Mouse (Mus musculus): ENCODE results near the gene Dusp9. TPM values are rescaled to one million over a fixed set of nuclear protein-coding genes. Genes with fewer than 3 reads are reported as not detected.

Gene Dusp9
- 3.9 and 4.2 TPM in 2 replicates for polyA plus RNA-seq (2015; fragmentation: Nextera tagmentation; extraction: Ambion mirVana)

- H3K4me2 ChIP-seq (ENCODE audit: low read depth, low read length): peak within 1 kb of the TSS; percentile 63
- 0 out of 2 replicates have a peak, but pooled peaks cover 3% of the 10 kb centered on the region for H3K4me1 ChIP-seq (ENCODE audit: insufficient read depth)
- TF ChIP-seq CTCF (IDR thresholded peaks at IDR 0.05; ENCODE audit: low read depth) (no peak), EP300 (IDR thresholded peaks at IDR 0.05; ENCODE audit: low read depth) (no peak)
- no peak within 1 kb of the TSS for H3K9ac ChIP-seq (replicated peaks)
- WGBS (ENCODE audit: insufficient replicate concordance): 23% methylated on average over 25 of the region's 28 CpGs
- H3K9me3 ChIP-seq (ENCODE audit: low read length): no peaks in the 10 kb centered on the region
- H3K4me3 ChIP-seq (ENCODE audit: low read depth, low read length): peak within 1 kb of the TSS; percentile 36
- ATAC-seq: peak; percentile 83
- H3K27me3 ChIP-seq (ENCODE audit: insufficient read depth, low read length): peaks cover 37% of the 10 kb centered on the region
- no peaks in the 10 kb centered on the region for H3K36me3 ChIP-seq (replicated peaks; ENCODE audit: insufficient read depth, low read length)
- no peak within 1 kb of the TSS for H3K27ac ChIP-seq (ENCODE audit: low read depth)
- DNase-seq: peak; percentile 57
Measured at GRCm38 (mm10) chrX:73639255-73639675, at the start of gene Dusp9. Gene Dusp9, plus strand, starts transcription at chrX:73639419.

- Histone ChIP-seq H3K27me3 (ENCODE audit: insufficient read depth, low read length) (no peaks in the 10 kb centered on the region), H3K36me3 (replicated peaks; ENCODE audit: insufficient read depth, low read length) (no peaks in the 10 kb centered on the region), H3K9me3 (ENCODE audit: low read length) (no peaks in the 10 kb centered on the region), H3K9ac (replicated peaks) (no peak overlapping the region), H3K4me3 (ENCODE audit: low read depth, low read length) (no peak overlapping the region), H3K4me2 (ENCODE audit: low read depth, low read length) (no peak overlapping the region), H3K27ac (ENCODE audit: low read depth) (no peak overlapping the region), H3K4me1 (ENCODE audit: insufficient read depth) (peaks cover 4% of the 10 kb centered on the region; the same call in 1 of the 2 replicates)
- ATAC-seq (peak; percentile 74), DNase-seq (peak; percentile 29)
- peak; percentile 70 for TF ChIP-seq CTCF (IDR thresholded peaks at IDR 0.05; ENCODE audit: low read depth)
- TF ChIP-seq EP300 (IDR thresholded peaks at IDR 0.05; ENCODE audit: low read depth): no peak
- 18% methylated on average over 6 of the region's 6 CpGs for WGBS (ENCODE audit: insufficient replicate concordance)
Measured at GRCm38 (mm10) chrX:73593212-73593611, 46.0 kb upstream of the Dusp9 start.

DNA sequence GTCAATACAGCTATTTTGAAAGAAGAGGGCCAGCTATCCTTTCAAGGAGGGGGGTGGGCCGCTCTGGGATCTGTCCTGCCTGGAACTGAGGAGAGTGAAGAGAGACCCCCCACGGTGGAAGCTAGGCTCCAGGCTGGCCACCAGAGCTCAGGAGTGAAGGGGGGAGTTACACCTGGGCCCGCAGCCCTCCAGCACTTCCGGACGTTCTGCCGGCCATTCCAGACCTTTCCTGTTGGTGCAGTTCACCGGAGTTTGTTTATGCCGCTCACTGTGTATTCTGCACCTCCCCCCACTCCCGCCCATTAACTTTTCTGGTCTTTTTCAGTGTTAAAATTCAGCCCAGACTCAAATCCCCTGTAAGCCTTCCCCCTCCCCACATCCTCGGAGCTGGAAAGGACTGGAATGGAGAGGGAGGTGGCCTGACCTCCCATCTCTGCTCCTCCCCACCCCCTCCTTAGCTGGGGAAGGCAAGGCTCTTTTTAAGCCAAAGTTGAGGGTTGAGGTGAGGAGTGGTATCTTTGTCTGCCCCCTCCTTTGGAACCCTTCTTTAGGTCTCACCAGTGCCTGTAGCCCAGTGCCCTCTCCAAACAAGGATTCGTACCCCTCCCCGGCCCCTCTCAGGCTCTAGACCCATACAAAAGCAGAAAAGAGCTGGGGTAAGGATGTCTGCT is 44.6 kb upstream of the Dusp9 start:
- Histone ChIP-seq H3K9me3 (ENCODE audit: low read length) (no peaks in the 10 kb centered on the region), H3K9ac (replicated peaks) (no peak overlapping the region)
- peak; percentile 19 for DNase-seq

DNA sequence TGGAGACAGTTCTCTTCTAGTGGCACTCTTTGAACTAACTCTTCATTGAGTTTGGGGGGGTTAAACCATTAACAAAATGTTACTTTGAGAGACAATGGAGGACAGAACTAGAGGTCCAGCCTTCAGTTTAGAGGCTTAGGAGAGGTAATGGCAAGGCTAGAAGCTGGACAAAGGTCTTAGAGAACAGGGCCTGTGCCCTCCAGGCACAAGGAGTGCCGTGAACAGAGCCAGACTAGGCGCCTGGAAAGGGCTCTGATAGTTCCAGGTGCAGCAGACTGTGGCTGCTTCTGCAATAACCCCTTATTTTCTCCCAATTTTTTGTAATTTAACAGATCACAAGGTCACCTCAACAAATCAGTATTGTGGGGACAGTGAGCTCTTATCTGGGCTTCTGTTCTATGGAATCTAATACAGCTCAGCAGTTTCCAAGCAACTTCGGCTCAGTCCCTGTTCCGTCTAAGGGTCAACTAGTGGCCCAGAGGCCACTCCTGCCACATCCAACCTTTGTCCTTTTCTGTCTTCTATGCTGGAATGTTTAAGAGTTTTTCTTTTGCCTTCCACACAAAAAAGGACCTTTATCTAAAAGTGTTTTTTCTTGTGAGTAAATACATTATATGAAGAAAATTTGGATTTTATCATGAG is 43.8 kb upstream of the Dusp9 start:
- Histone ChIP-seq H3K36me3 (replicated peaks; ENCODE audit: insufficient read depth, low read length) (no peaks in the 10 kb centered on the region), H3K27me3 (ENCODE audit: insufficient read depth, low read length) (no peaks in the 10 kb centered on the region), H3K4me1 (ENCODE audit: insufficient read depth) (peaks cover 4% of the 10 kb centered on the region; the same call in 1 of the 2 replicates), H3K4me3 (ENCODE audit: low read depth, low read length) (no peak overlapping the region), H3K9ac (replicated peaks) (no peak overlapping the region), H3K4me2 (ENCODE audit: low read depth, low read length) (no peak overlapping the region), H3K9me3 (ENCODE audit: low read length) (no peaks in the 10 kb centered on the region), H3K27ac (ENCODE audit: low read depth) (0 out of 2 replicates have a peak overlapping the region, but pooled peaks have one; percentile 22)
- WGBS (ENCODE audit: insufficient replicate concordance): 68% methylated on average over 4 of the region's 4 CpGs
- DNase-seq (no peak), ATAC-seq (no peak)
- TF ChIP-seq EP300 (IDR thresholded peaks at IDR 0.05; ENCODE audit: low read depth) (no peak), CTCF (IDR thresholded peaks at IDR 0.05; ENCODE audit: low read depth) (no peak)

More for the DNA sequence above, 44.6 kb upstream of the Dusp9 start:
- peak overlapping the region; percentile 22; the same call in 1 of the 2 replicates for H3K27ac ChIP-seq (ENCODE audit: low read depth)
- no peaks in the 10 kb centered on the region for H3K27me3 ChIP-seq (ENCODE audit: insufficient read depth, low read length)
- TF ChIP-seq CTCF (IDR thresholded peaks at IDR 0.05; ENCODE audit: low read depth): no peak
- TF ChIP-seq EP300 (IDR thresholded peaks at IDR 0.05; ENCODE audit: low read depth): no peak
- H3K4me2 ChIP-seq (ENCODE audit: low read depth, low read length): no peak overlapping the region
- no peaks in the 10 kb centered on the region for H3K36me3 ChIP-seq (replicated peaks; ENCODE audit: insufficient read depth, low read length)
- WGBS (ENCODE audit: insufficient replicate concordance): 49% methylated on average over 12 of the region's 12 CpGs
- H3K4me1 ChIP-seq (ENCODE audit: insufficient read depth): peaks cover 4% of the 10 kb centered on the region; the same call in 1 of the 2 replicates
- peak; percentile 68; the same call in 1 of the 2 replicates for ATAC-seq
- H3K4me3 ChIP-seq (ENCODE audit: low read depth, low read length): no peak overlapping the region

DNA sequence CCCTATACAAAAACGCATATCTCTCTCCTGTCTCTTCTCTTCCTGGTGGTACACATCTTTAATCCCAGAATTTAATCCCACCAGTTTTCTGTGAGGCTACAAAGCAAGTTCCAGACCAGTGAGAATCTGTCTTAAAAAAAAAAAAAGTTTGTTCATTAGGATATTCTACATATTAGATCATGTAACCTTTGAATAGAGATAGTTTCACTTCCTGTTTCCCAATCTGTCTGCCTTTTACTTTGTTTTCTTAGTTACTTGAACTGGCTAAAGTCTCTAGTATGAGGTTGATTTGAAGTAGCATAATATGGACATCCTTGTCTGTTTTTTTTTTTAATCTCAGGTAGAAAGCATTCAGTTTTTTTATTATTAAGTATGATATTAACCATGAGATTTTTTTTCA is 37.8 kb upstream of the Dusp9 start:
- Histone ChIP-seq H3K9me3 (ENCODE audit: low read length) (no peaks in the 10 kb centered on the region), H3K4me2 (ENCODE audit: low read depth, low read length) (no peak overlapping the region), H3K27me3 (ENCODE audit: insufficient read depth, low read length) (no peaks in the 10 kb centered on the region), H3K4me3 (ENCODE audit: low read depth, low read length) (no peak overlapping the region), H3K4me1 (ENCODE audit: insufficient read depth) (no peaks in the 10 kb centered on the region), H3K36me3 (replicated peaks; ENCODE audit: insufficient read depth, low read length) (no peaks in the 10 kb centered on the region), H3K9ac (replicated peaks) (no peak overlapping the region), H3K27ac (ENCODE audit: low read depth) (no peak overlapping the region)
- ATAC-seq (no peak), DNase-seq (no peak)
- WGBS (ENCODE audit: insufficient replicate concordance): 70% methylated on average over 1 of the region's 1 CpGs
- TF ChIP-seq EP300 (IDR thresholded peaks at IDR 0.05; ENCODE audit: low read depth): no peak
- no peak for TF ChIP-seq CTCF (IDR thresholded peaks at IDR 0.05; ENCODE audit: low read depth)

DNA sequence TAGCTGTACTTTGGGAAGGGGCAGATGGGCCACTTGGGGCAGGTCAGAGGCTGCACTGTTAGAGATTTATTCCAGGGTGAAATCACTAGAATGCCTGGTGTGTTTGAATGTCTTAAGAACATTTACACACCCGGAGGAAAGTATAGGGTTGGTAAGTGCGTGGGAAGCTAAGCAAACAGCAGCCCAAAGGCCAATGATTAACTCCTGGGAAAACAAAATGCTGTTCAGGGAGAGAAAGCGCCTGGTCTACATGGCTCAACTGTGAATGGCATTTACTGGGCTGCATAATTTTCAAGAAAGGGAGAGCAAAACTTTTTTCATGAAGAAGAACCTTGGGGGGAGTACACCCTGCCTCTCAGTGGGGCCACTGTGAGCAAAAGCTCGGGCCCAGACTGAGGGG is 25.6 kb upstream of the Dusp9 start:
- no peaks in the 10 kb centered on the region for H3K27me3 ChIP-seq (ENCODE audit: insufficient read depth, low read length)
- no peak overlapping the region for H3K4me2 ChIP-seq (ENCODE audit: low read depth, low read length)
- H3K36me3 ChIP-seq (replicated peaks; ENCODE audit: insufficient read depth, low read length): no peaks in the 10 kb centered on the region
- DNase-seq (no peak), ATAC-seq (peak; percentile 62; the same call in 1 of the 2 replicates)
- WGBS (ENCODE audit: insufficient replicate concordance): 40% methylated on average over 4 of the region's 4 CpGs
- TF ChIP-seq EP300 (IDR thresholded peaks at IDR 0.05; ENCODE audit: low read depth) (no peak), CTCF (IDR thresholded peaks at IDR 0.05; ENCODE audit: low read depth) (no peak)
- no peaks in the 10 kb centered on the region; the same call in 1 of the 2 replicates for H3K9me3 ChIP-seq (ENCODE audit: low read length)
- H3K4me1 ChIP-seq (ENCODE audit: insufficient read depth): no peaks in the 10 kb centered on the region
- H3K27ac ChIP-seq (ENCODE audit: low read depth): peak overlapping the region; percentile 34; the same call in 1 of the 2 replicates
- H3K9ac ChIP-seq (replicated peaks): no peak overlapping the region
- no peak overlapping the region for H3K4me3 ChIP-seq (ENCODE audit: low read depth, low read length)

Data from liver, postnatal 0 days (tissue).